Mouse (Mus musculus) gastrocnemius, adult 8-10 months (tissue): ENCODE results near the gene Akr1a1. TPM values are rescaled to one million over a fixed set of nuclear protein-coding genes. Genes with fewer than 3 reads are reported as not detected.

Experiments
- DNase-seq, 2 experiments: peaks; one replicate each; pipeline ENCODE4 v3.0.0; 2022; ENCODE audit warnings: low spot score in 2 of 2
- total RNA-seq, 4 experiments: library from RNA; stranded (reverse); gene quantifications; 2 replicates each; pipeline ENCODE4 v1.2.4; 2022

Gene Akr1a1
- total RNA-seq, 4 experiments from 2014 or later, result 187 to 206 (median 199) TPM

DNA sequence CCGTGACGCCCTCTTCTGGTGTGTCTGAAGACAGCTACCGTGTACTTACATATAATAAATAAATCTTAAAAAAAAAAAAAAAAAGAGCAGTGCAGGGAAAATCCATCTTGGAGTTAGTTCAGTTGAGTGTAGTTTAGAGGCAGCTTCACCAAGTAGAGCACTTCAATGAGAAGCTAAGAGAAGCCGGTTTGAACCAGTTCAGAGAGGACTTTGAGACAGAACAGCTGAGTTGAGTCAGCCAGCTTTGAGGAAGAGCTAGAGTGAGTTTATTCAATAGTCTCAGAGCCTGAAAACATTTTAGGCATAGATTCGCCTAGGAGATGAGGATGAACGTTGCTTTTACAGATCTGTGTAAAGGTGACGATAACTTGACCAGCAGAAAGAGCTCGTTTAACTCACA lies 55.7 kb downstream of the Akr1a1 start:
- DNase-seq, result no peak

Other genes with a start within 250 kb of the Akr1a1 start
- 10 to 100 TPM; 76.6 to 98.8 (median 77.1) TPM for gene Mast2, start 187.5 kb downstream of the Akr1a1 start, total RNA-seq
- gene Ipp, start 144.1 kb downstream of the Akr1a1 start, total RNA-seq, result 10 to 100 TPM; 20.1 to 23.7 (median 21.7) TPM
- gene Tmem69, start 95.7 kb downstream of the Akr1a1 start, total RNA-seq, result 10 to 100 TPM; 16.7 to 18.7 (median 18.4) TPM
- gene Gpbp1l1, start 94.0 kb downstream of the Akr1a1 start, total RNA-seq, result 10 to 100 TPM; 36.3 to 45.8 (median 37.0) TPM
- gene Ccdc17, start 55.0 kb downstream of the Akr1a1 start, total RNA-seq, result 1 to 10 TPM; 1.1 to 2.4 (median 1.3) TPM
- gene Nasp, start 23.7 kb downstream of the Akr1a1 start, total RNA-seq, result 10 to 100 TPM in 2 of 4 experiments, 1 to 10 TPM in 2; 7.8 to 13.0 (median 9.5) TPM
- gene Prdx1, start 33.9 kb upstream of the Akr1a1 start, total RNA-seq, result 100 to 1,000 TPM; 247 to 330 (median 264) TPM
- gene Mmachc, start 56.7 kb upstream of the Akr1a1 start, total RNA-seq, result 10 to 100 TPM; 30.4 to 34.6 (median 33.3) TPM
- gene Ccdc163, start 56.8 kb upstream of the Akr1a1 start, total RNA-seq, result 1 to 10 TPM; 1.2 to 2.2 (median 1.7) TPM
- gene Tesk2, start 69.3 kb upstream of the Akr1a1 start, total RNA-seq, result 1 to 10 TPM; 1.6 to 1.9 (median 1.7) TPM
- gene Toe1, start 156.0 kb upstream of the Akr1a1 start, total RNA-seq, result 1 to 10 TPM; 4.1 to 6.1 (median 4.5) TPM
- 1 to 10 TPM in 1 of 4 experiments, under 1 TPM in 3; 0.58 to 1.1 (median 0.87) TPM for gene Mutyh, start 156.0 kb upstream of the Akr1a1 start, total RNA-seq
- gene Hpdl, start 170.0 kb upstream of the Akr1a1 start, total RNA-seq, result 1 to 10 TPM in 3 of 4 experiments, under 1 TPM in 1; 0.78 to 1.8 (median 1.3) TPM
- under 1 TPM; 0.05 to 0.17 (median 0.07) TPM for gene Zswim5, start 225.7 kb upstream of the Akr1a1 start, total RNA-seq